Mouse (Mus musculus) heart, embryonic 14.5 days (tissue): ENCODE results near the gene Fopnl. TPM values are rescaled to one million over a fixed set of nuclear protein-coding genes. Genes with fewer than 3 reads are reported as not detected.

Experiments used
- ATAC-seq: fragments of 200-750 bp; cut with Nextera tagmentation; 2 replicates; pipeline ENCODE4 v1.8.0; 2017; ENCODE audit warnings: low read depth, moderate TSS enrichment; ENCODE audit not compliant: insufficient number of reproducible peaks, insufficient read depth, low FRiP score
- H3K27ac ChIP-seq, 2 experiments: fragments of 200-500 bp in 1 of 2; fragments of 300-500 bp in 1 of 2; sonication (generic) in 1 of 2; replicated peaks in 1 of 2; 2 replicates each; pipeline ENCODE4 v1.5.1; 2012 to 2014; ENCODE audit warnings: low read depth in 2 of 2, low read length in 2 of 2, control low read depth in 1 of 2, mild to moderate bottlenecking in 1 of 2, mixed read lengths in 1 of 2; ENCODE audit not compliant: control insufficient read depth in 1 of 2, insufficient read depth in 1 of 2
- H3K27me3 ChIP-seq: fragments of 300-500 bp; sonication (generic); 2 replicates; pipeline ENCODE4 v1.6.1; 2014; ENCODE audit warnings: mild to moderate bottlenecking, low read length, control low read depth; ENCODE audit not compliant: control insufficient read depth, insufficient read depth
- H3K36me3 ChIP-seq: fragments of 300-500 bp; sonication (generic); 2 replicates; pipeline ENCODE4 v1.6.1; 2014; ENCODE audit warnings: mild to moderate bottlenecking, control low read depth, low read length, mixed read lengths; ENCODE audit not compliant: control insufficient read depth, insufficient read depth
- H3K4me1 ChIP-seq, 2 experiments: fragments of 200-500 bp in 1 of 2; fragments of 300-500 bp in 1 of 2; sonication (generic) in 1 of 2; 2 replicates each; pipeline ENCODE4 v1.6.1; 2012 to 2014; ENCODE audit warnings: low read length in 2 of 2, control low read depth in 1 of 2, mixed read lengths in 1 of 2; ENCODE audit not compliant: control insufficient read depth in 2 of 2, insufficient read depth in 2 of 2
- H3K4me2 ChIP-seq: fragments of 300-500 bp; sonication (generic); 2 replicates; pipeline ENCODE4 v1.6.1; 2014; ENCODE audit warnings: mild to moderate bottlenecking, low read length
- H3K4me3 ChIP-seq, 2 experiments: fragments of 200-500 bp in 1 of 2; fragments of 300-500 bp in 1 of 2; sonication (generic) in 1 of 2; 2 replicates each; pipeline ENCODE4 v1.5.1; 2012 to 2014; ENCODE audit warnings: low read length in 2 of 2, mild to moderate bottlenecking in 2 of 2, control low read depth in 1 of 2, low read depth in 1 of 2, moderate library complexity in 1 of 2; ENCODE audit not compliant: control insufficient read depth in 1 of 2, insufficient read depth in 1 of 2
- H3K9ac ChIP-seq: fragments of 300-500 bp; sonication (generic); 2 replicates; pipeline ENCODE4 v1.6.1; 2014; ENCODE audit warnings: mild to moderate bottlenecking, low read length
- H3K9me3 ChIP-seq: fragments of 300-500 bp; sonication (generic); 2 replicates; pipeline ENCODE4 v1.6.1; 2016; ENCODE audit warnings: low read length, control low read depth; ENCODE audit not compliant: control insufficient read depth
- WGBS: fragments of 180-500 bp; shearing (Covaris S2); extraction: QIAGEN DNeasy Blood & Tissue Kit; methylation state at CpG from one replicate; pipeline ENCODE4 v1.1.7; 2014; 5-methylcytosine and 5-hydroxymethylcytosine counted together
- polyA plus RNA-seq: library from polyadenylated mRNA; unstranded; fragments of >200 nt; fragmentation: Nextera tagmentation; extraction: Ambion mirVana; gene quantifications from 2 replicates; pipeline ENCODE4 v1.2.1, GENCODE M21; 2014

The Fopnl gene
- polyA plus RNA-seq, 1 experiment from 2014 or later = 131 TPM

DNA sequence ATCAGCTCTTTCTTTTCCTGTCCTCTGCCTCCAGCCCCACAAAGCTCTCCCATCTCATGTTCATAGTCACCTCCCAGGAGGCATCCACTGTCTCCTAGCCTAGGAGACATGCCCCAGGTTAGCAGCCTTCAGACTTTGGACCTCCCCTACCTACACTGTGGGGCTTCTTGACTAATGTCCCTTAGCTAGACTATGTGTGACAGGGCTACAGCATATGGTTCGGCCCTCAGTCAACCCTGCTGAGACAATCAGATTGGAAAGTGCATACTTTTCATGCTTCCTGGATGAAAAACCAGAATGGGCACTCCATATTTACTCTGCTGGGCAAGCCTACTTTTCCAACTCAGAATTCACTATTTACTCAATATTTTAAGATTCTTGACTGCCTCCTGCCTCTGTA is 54.8 kb downstream of the Fopnl start:
- Histone ChIP-seq H3K4me2 (no peak overlapping the region), H3K9ac (no peak overlapping the region), H3K9me3 (peaks cover 2% of the 10 kb centered on the region; the same call in 1 of the 2 replicates), H3K4me1 (peaks cover 0 to 2% of the 10 kb centered on the region in 2 experiments; a peak in 2 of 4 replicates), H3K4me3 (no peak overlapping the region), H3K27me3 (peaks cover 84% of the 10 kb centered on the region), H3K27ac (no peak overlapping the region), H3K36me3 (no peaks in the 10 kb centered on the region)
- WGBS = 74% methylated on average over 1 of the region's 1 CpGs
- ATAC-seq = no peak

GRCm38 (mm10) chr16:14258856-14259255 is 58.3 kb downstream of the Fopnl start:
- no peak for ATAC-seq
- Histone ChIP-seq H3K27ac (no peak overlapping the region), H3K27me3 (peaks cover 96% of the 10 kb centered on the region), H3K4me3 (no peak overlapping the region), H3K4me2 (no peak overlapping the region), H3K9ac (no peak overlapping the region), H3K36me3 (no peaks in the 10 kb centered on the region), H3K4me1 (no peaks in the 10 kb centered on the region), H3K9me3 (peaks cover 2% of the 10 kb centered on the region; the same call in 1 of the 2 replicates)
- WGBS = 9% methylated on average over 2 of the region's 2 CpGs

GRCm38 (mm10) chr16:14253586-14253985 is 63.6 kb downstream of the Fopnl start:
- 51% methylated on average over 3 of the region's 3 CpGs for WGBS
- ATAC-seq = no peak
- Histone ChIP-seq H3K4me1 (peaks cover 0 to 2% of the 10 kb centered on the region in 2 experiments; a peak in 1 of 4 replicates), H3K27me3 (peaks cover 94% of the 10 kb centered on the region), H3K4me2 (no peak overlapping the region), H3K9me3 (no peaks in the 10 kb centered on the region), H3K4me3 (no peak overlapping the region), H3K9ac (no peak overlapping the region), H3K36me3 (no peaks in the 10 kb centered on the region), H3K27ac (0 out of 4 replicates have a peak overlapping the region, but pooled peaks of 1 of the 2 experiments have one; percentile 19)

- Histone ChIP-seq H3K27me3 (peaks cover 96% of the 10 kb centered on the region), H3K4me2 (no peak overlapping the region), H3K36me3 (no peaks in the 10 kb centered on the region), H3K9me3 (no peaks in the 10 kb centered on the region), H3K4me1 (peaks cover 0 to 2% of the 10 kb centered on the region in 2 experiments; a peak in 1 of 4 replicates), H3K4me3 (no peak overlapping the region), H3K27ac (no peak overlapping the region), H3K9ac (no peak overlapping the region)
- 70% methylated on average over 4 of the region's 4 CpGs for WGBS
- ATAC-seq = no peak
Observed at GRCm38 (mm10) chr16:14252877-14253276, 64.3 kb downstream of the Fopnl start.

DNA sequence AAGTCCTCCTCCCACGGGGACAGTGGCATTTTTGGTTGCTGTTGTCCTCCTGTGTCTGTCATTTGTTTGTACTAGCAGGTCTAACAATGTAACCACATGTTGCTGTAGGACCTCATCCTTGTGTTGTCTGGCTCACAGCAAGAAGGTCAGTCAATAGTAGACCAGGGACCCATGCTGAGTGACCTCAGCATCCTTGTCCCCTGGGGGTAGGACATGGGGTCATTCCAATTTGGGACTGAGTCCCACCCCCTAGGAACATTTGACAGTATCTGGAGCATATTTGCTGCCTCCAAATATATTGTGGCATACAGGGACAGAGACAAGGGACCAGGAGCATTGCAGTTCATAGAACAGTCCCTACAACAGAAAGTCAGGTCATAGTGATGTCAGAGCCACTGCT is 67.3 kb downstream of the Fopnl start:
- Histone ChIP-seq H3K4me1 (peaks cover 0 to 2% of the 10 kb centered on the region in 2 experiments; a peak in 1 of 4 replicates), H3K27ac (no peak overlapping the region), H3K4me3 (no peak overlapping the region), H3K9ac (no peak overlapping the region), H3K9me3 (no peaks in the 10 kb centered on the region), H3K36me3 (no peaks in the 10 kb centered on the region), H3K4me2 (no peak overlapping the region), H3K27me3 (peaks cover 95% of the 10 kb centered on the region)
- 55% methylated on average over 1 of the region's 1 CpGs for WGBS
- no peak for ATAC-seq

Other genes with a start within 250 kb of the Fopnl start
- gene Nde1, start 154.1 kb downstream of the Fopnl start, polyA plus RNA-seq = 72.6 and 74.6 TPM in 2 replicates
- gene Marf1, start 154.1 kb downstream of the Fopnl start, polyA plus RNA-seq = 10.3 and 12.2 TPM in 2 replicates
- gene Myh11, start 26.0 kb downstream of the Fopnl start, polyA plus RNA-seq = 0.57 and 1.9 TPM in 2 replicates
- 2.0 and 3.3 TPM in 2 replicates for gene Abcc1, start 44.2 kb upstream of the Fopnl start, polyA plus RNA-seq
- gene A630010A05Rik, start 244.9 kb upstream of the Fopnl start, polyA plus RNA-seq = not detected in 2 replicates